Mouse (Mus musculus): ENCODE data around the gene Slc16a14.

The Slc16a14 gene

GRCm38 (mm10) chr1:84912571-84912970, 22.4 kb downstream of the Slc16a14 start:
- no peak for DNase-seq (ENCODE audit: low read depth in 1 of 2, low spot score in 2 of 2)

GRCm38 (mm10) chr1:84910177-84910804, 24.6 kb downstream of the Slc16a14 start:
- no peak for DNase-seq (ENCODE audit: low read depth in 1 of 2, low spot score in 2 of 2)

- no peak for DNase-seq (ENCODE audit: low read depth in 1 of 2, low spot score in 2 of 2)
Measured at GRCm38 (mm10) chr1:84904467-84904866, 30.5 kb downstream of the Slc16a14 start.

- DNase-seq (ENCODE audit: low read depth in 1 of 2, low spot score in 2 of 2), result no peak
Measured at GRCm38 (mm10) chr1:84899156-84899555, 35.8 kb downstream of the Slc16a14 start.

- no peak for DNase-seq (ENCODE audit: low read depth in 1 of 2, low spot score in 2 of 2)
Measured at GRCm38 (mm10) chr1:84897364-84897763, 37.6 kb downstream of the Slc16a14 start.

GRCm38 (mm10) chr1:84891746-84892145, 43.2 kb downstream of the Slc16a14 start:
- no peak for DNase-seq (ENCODE audit: low read depth in 1 of 2, low spot score in 2 of 2)

GRCm38 (mm10) chr1:84890503-84890902, 44.4 kb downstream of the Slc16a14 start:
- DNase-seq (ENCODE audit: low read depth in 1 of 2, low spot score in 2 of 2), result no peak

- DNase-seq (ENCODE audit: low read depth in 1 of 2, low spot score in 2 of 2), result no peak
Measured at GRCm38 (mm10) chr1:84890005-84890393, 44.9 kb downstream of the Slc16a14 start.

GRCm38 (mm10) chr1:84889330-84890004, 45.5 kb downstream of the Slc16a14 start:
- DNase-seq (ENCODE audit: low read depth in 1 of 2, low spot score in 2 of 2), result no peak

- no peak for DNase-seq (ENCODE audit: low read depth in 1 of 2, low spot score in 2 of 2)
Measured at GRCm38 (mm10) chr1:84885921-84886320, 49.0 kb downstream of the Slc16a14 start.

- no peak for DNase-seq (ENCODE audit: low read depth in 1 of 2, low spot score in 2 of 2)
Measured at GRCm38 (mm10) chr1:84885174-84885573, 49.8 kb downstream of the Slc16a14 start.

- DNase-seq (ENCODE audit: low read depth in 1 of 2, low spot score in 2 of 2), result no peak
Measured at GRCm38 (mm10) chr1:84883889-84884288, 51.0 kb downstream of the Slc16a14 start.

- DNase-seq (ENCODE audit: low read depth in 1 of 2, low spot score in 2 of 2), result no peak
Measured at GRCm38 (mm10) chr1:84882937-84883336, 52.0 kb downstream of the Slc16a14 start.

GRCm38 (mm10) chr1:84882066-84882532, 52.8 kb downstream of the Slc16a14 start:
- DNase-seq (ENCODE audit: low read depth in 1 of 2, low spot score in 2 of 2), result no peak

- DNase-seq (ENCODE audit: low read depth in 1 of 2, low spot score in 2 of 2), result no peak
Measured at GRCm38 (mm10) chr1:84881248-84882065, 53.5 kb downstream of the Slc16a14 start.

GRCm38 (mm10) chr1:84879571-84880120, 55.3 kb downstream of the Slc16a14 start:
- no peak for DNase-seq (ENCODE audit: low read depth in 1 of 2, low spot score in 2 of 2)

GRCm38 (mm10) chr1:84877590-84877989, 57.3 kb downstream of the Slc16a14 start:
- no peak for DNase-seq (ENCODE audit: low read depth in 1 of 2, low spot score in 2 of 2)

GRCm38 (mm10) chr1:84872939-84873338, 62.0 kb downstream of the Slc16a14 start:
- DNase-seq (ENCODE audit: low read depth in 1 of 2, low spot score in 2 of 2), result no peak

- no peak for DNase-seq (ENCODE audit: low read depth in 1 of 2, low spot score in 2 of 2)
Measured at GRCm38 (mm10) chr1:84872105-84872504, 62.8 kb downstream of the Slc16a14 start.

- no peak for DNase-seq (ENCODE audit: low read depth in 1 of 2, low spot score in 2 of 2)
Measured at GRCm38 (mm10) chr1:84871131-84871530, 63.8 kb downstream of the Slc16a14 start.

- DNase-seq (ENCODE audit: low read depth in 1 of 2, low spot score in 2 of 2), result no peak
Measured at GRCm38 (mm10) chr1:84869498-84869897, 65.4 kb downstream of the Slc16a14 start.

- DNase-seq (ENCODE audit: low read depth in 1 of 2, low spot score in 2 of 2), result no peak
Measured at GRCm38 (mm10) chr1:84868841-84869240, 66.1 kb downstream of the Slc16a14 start.
